ENCODE assay signal across 18 mouse cellular contexts in the genomic region with DNA sequence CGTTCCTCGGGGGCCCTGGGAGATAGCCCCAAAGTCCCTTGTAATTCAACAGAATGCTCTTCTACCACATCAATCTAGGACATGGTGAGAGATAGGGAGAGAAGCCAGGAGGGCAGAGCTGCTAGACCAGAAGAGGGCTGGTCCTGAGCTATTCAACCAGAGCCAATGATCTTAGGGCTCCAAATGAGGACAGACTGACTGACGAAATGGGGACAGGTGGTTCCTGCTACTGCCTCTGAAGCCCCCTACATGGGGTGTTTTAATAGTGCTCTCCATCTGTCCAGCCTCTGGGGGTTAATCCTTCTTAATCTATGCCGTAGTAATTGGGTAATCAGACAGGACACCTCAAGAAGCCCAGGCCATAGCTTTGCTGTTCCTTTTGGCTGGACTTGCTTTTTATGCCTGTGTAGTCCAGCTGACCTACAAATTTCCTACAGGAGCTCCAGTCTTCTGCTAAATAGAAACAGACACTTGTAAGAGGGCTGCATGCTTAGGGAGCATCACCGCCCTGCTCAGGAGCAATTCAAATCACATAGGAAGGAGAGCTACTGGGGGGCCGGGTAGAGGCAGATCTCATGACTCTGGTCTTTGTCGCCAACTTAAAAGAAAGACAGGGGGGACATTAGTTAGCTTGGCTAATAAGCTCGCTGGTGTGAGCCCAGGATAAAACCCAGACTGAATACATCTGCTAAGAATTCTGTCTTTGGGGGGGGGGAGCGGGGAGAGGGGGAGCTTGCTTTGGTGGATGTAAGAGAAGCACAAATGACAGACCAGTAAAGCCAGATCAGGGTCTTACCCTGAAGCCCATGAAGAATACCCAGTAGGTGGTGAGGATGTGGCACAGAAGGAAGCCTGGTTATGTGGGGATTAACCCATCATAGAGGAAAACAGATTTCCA. TPM values are rescaled to one million over a fixed set of nuclear protein-coding genes. Genes with fewer than 3 reads are reported as not detected.
DNase-seq lines count a peak whose midpoint lies in the region; ATAC-seq and TF ChIP-seq lines count a peak whose summit lies in the region.
"Had no signal": no experiment of that assay in that cellular context is flagged by ENCODE, and none has a peak within 500 bp of the region (broad histone marks: within the 10 kb centered on the region; RNA-seq: fewer than 3 reads in every experiment).

No protein-coding gene starts in this region.

- no peaks in the 10 kb centered on the region for H3K27me3 ChIP-seq in forebrain, embryonic 11.5 days (ENCODE audit: control insufficient read depth, insufficient read depth, low read length)
- no peaks in the 10 kb centered on the region for H3K27me3 ChIP-seq in midbrain, embryonic 14.5 days (ENCODE audit: control insufficient read depth, insufficient read depth, low read length)

- no peak overlapping the region for H3K4me3 ChIP-seq in forebrain, embryonic 11.5 days (ENCODE audit: low read depth, low read length)
- no peak overlapping the region for H3K4me3 ChIP-seq in midbrain, embryonic 14.5 days (replicated peaks; ENCODE audit: low read depth, low read length)
- no peak overlapping the region for H3K4me3 ChIP-seq in gastrocnemius, adult 2 months
- H3K4me3 ChIP-seq: erythroblast, embryonic 14.5 days; left cerebral cortex, adult 2 months; stomach, embryonic 15.5 days had no signal

- H3K27ac ChIP-seq in forebrain, embryonic 11.5 days (ENCODE audit: low read depth, low read length): peak overlapping the region; percentile 26; the same call in 1 of the 2 replicates
- no peak overlapping the region for H3K27ac ChIP-seq in midbrain, embryonic 14.5 days (replicated peaks; ENCODE audit: low read depth, low read length)
- H3K27ac ChIP-seq in gastrocnemius, adult 2 months: no peak overlapping the region
- H3K27ac ChIP-seq: left cerebral cortex, adult 2 months; stomach, embryonic 15.5 days had no signal

- peaks cover 6% of the 10 kb centered on the region; the same call in 1 of the 2 replicates for H3K4me1 ChIP-seq in forebrain, embryonic 11.5 days (replicated peaks; ENCODE audit: control insufficient read depth, insufficient read depth, low read length)
- peaks cover 9% of the 10 kb centered on the region; the same call in 1 of the 2 replicates for H3K4me1 ChIP-seq in midbrain, embryonic 14.5 days (ENCODE audit: control insufficient read depth, insufficient read depth, low read length)
- H3K4me1 ChIP-seq: stomach, embryonic 15.5 days had no signal

- intact Hi-C loops in gastrocnemius, adult 2 months (cut with DNase I): no loop called here

- H3K36me3 ChIP-seq in forebrain, embryonic 11.5 days (ENCODE audit: control insufficient read depth, insufficient read depth, low read length): no peaks in the 10 kb centered on the region
- no peaks in the 10 kb centered on the region for H3K36me3 ChIP-seq in midbrain, embryonic 14.5 days (ENCODE audit: control insufficient read depth, insufficient read depth, low read length)
- H3K36me3 ChIP-seq: G1E; stomach, embryonic 15.5 days had no signal

- no peak overlapping the region for H3K9ac ChIP-seq in forebrain, embryonic 11.5 days (ENCODE audit: low read length)
- H3K9ac ChIP-seq in midbrain, embryonic 14.5 days (replicated peaks; ENCODE audit: low read length): 0 out of 2 replicates have a peak overlapping the region, but pooled peaks have one; percentile 20
- H3K9ac ChIP-seq: lung, embryonic 14.5 days; stomach, embryonic 15.5 days had no signal

- ATAC-seq in forebrain, embryonic 11.5 days (replicated peaks; ENCODE audit: low FRiP score): peak; percentile 42; the same call in 1 of the 2 replicates
- ATAC-seq in midbrain, embryonic 14.5 days (ENCODE audit: low FRiP score, low TSS enrichment): no peak

- 28% methylated on average over 9 of the region's 9 CpGs for WGBS in forebrain, embryonic 11.5 days
- 41% methylated on average over 9 of the region's 9 CpGs for WGBS in midbrain, embryonic 14.5 days

- H3K9me3 ChIP-seq in forebrain, embryonic 11.5 days (ENCODE audit: control insufficient read depth, low read length): no peaks in the 10 kb centered on the region
- H3K9me3 ChIP-seq in midbrain, embryonic 14.5 days (ENCODE audit: control insufficient read depth, low read length): no peaks in the 10 kb centered on the region
- H3K9me3 ChIP-seq: G1E; stomach, embryonic 15.5 days had no signal

- no peak overlapping the region for H3K4me2 ChIP-seq in forebrain, embryonic 11.5 days (ENCODE audit: low read depth, low read length, severe bottlenecking)
- no peak overlapping the region for H3K4me2 ChIP-seq in midbrain, embryonic 14.5 days (ENCODE audit: low read length)
- H3K4me2 ChIP-seq: heart, embryonic 11.5 days; lung, embryonic 14.5 days; stomach, embryonic 15.5 days had no signal

- DNase-seq in heart, adult 11 months: peak; percentile 79
- no peak for DNase-seq in heart, adult 18-20 months
- DNase-seq in cerebellum, postnatal 10 days: peak; percentile 52 to 61
- DNase-seq in forebrain, embryonic 11.5 days (ENCODE audit: low spot score): peak; percentile 48
- DNase-seq in midbrain, embryonic 14.5 days: no peak
- no peak for DNase-seq in urinary bladder, postnatal 10 days (ENCODE audit: low spot score)
- DNase-seq in gastrocnemius, adult 2 months: no peak
- no peak for DNase-seq in right cerebral cortex, postnatal 25 days
- DNase-seq: gastrocnemius, postnatal 10 days; heart, postnatal 36 days; kidney, adult 18-20 months; liver; lung, embryonic 14.5 days had no signal

- no peak for TF ChIP-seq CTCF in gastrocnemius, adult 2 months (IDR thresholded peaks at IDR 0.05)

RNA-seq across cellular contexts. Expression of a gene that starts 4.0 kb away (rescaled TPM):
- total RNA-seq in heart, adult 18-20 months (2021): not detected
- 20.5 and 22.3 TPM in 2 replicates for polyA plus RNA-seq in forebrain, embryonic 11.5 days (2014; fragmentation: Nextera tagmentation; extraction: Ambion mirVana)
- polyA plus RNA-seq in midbrain, embryonic 14.5 days (2014; fragmentation: Nextera tagmentation; extraction: Ambion mirVana): 17.3 and 19.2 TPM in 2 replicates
- total RNA-seq in gastrocnemius, adult 2 months (2021): under 1 TPM in 1 of 2 experiments, not detected in 1; 0.03 TPM
- total RNA-seq: heart, postnatal 36 days had no signal
- polyA plus RNA-seq: erythroblast, embryonic 14.5 days; G1E had no signal

Comparison
In these comparisons a context has a peak if more than half of its experiments do, and no peak if none do; other contexts are left out.
1. DNase-seq: peak in heart, adult 11 months (single experiment), cerebellum, postnatal 10 days (2 of 2) and forebrain, embryonic 11.5 days (single experiment); none in heart, adult 18-20 months (0 of 2), midbrain, embryonic 14.5 days (single experiment), urinary bladder, postnatal 10 days (single experiment), gastrocnemius, adult 2 months (single experiment) and right cerebral cortex, postnatal 25 days (single experiment).